Mouse (Mus musculus) liver (tissue): ENCODE measurements around the gene Mlkl.
A peak's percentile ranks its signal among the peaks of the same experiment; 100 is the strongest.
"Not testable (repeated sequence)": the region's sequence is repeated elsewhere in the genome, so short reads cannot be mapped to it uniquely, and the experiment has no call there.

Experiments used
- DNase-seq: peaks from one replicate; pipeline ENCODE4 v3.0.0-alpha.2; 2020; ENCODE audit warnings: mixed read lengths

Gene Mlkl

DNA sequence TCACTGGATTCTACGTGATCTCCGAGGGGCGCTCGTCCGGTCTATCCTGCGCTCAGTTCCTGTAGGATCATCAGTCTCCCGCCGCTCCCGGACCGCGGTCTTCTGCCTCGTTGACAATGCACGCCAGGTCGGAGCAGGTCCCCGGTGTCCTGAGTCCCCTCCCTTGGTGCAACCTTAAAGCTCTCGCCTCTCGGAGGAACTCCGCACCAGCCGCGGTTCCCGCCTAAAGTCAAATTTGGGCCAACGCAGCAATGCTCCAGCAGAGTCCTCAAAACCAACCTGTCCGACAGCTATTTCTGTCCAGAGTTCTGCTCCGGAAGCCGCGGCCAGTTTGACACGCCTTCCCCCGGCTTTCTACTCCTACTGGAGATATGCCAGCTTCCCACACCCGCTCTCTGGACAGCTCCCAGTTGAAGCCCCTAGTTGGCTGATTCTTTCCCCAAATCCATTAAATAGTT is at the start of gene Mlkl:
TSS of gene Mlkl (minus strand) at position 288 of the 458 bp plus-strand sequence.
- DNase-seq: peak; percentile 59

DNA sequence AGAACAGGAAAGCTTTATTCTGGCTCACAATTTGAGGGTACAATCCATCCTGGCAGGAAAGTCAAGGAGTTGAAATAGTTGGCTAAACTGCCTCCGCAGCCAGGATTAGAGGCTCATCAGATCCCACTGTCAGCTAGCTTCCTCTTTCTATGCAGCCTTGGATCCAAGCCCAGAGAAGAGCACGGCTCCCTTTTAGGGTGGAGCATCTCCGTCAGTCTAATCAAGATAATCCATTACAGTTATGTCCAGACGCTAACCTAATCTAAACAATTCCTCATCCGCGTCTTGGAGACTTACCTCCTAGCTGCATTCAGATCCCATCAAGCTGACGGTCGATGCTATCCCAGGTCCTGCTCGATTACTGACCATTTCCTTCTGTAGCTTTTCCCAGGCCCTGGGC is 47.9 kb upstream of the Mlkl start:
- no peak for DNase-seq

DNA sequence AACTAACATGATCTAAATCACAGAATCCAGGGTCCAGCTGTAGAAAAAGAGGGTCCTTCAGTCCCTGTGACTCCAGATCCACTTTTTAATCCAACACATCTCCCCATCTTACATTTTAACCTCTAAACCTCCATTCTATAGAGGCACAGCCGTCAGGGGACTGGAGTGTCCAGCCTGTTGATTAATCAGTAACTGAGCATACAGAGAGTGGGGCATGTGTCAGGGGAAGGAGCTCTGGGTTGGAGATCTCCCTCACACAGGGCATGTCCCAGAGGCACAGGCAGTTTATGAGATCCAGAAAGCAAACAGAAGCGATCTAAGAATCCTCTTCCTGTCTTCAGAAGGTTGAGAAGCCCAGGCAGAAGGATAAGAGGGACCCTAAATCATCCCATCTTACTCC is 46.7 kb upstream of the Mlkl start:
- no peak for DNase-seq

DNA sequence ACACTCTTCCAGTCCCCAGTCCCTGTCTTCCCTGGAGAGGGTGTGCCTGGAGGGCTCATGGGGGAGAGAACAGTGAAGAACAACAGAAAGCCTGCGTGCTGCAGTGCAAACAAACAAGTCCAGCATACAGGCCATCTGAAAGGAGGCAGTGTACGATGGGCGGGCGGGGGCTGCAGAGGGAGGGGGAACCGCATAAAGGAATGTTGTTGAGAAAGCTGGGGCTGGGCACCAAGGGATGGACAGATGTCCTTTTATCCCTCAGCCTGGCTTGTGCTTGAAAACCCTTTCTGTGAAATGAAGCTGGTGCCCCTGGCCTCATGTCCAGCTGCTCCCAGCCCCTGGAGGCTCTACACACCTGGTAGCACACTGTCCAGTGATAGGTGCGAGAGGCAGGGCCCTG is 37.2 kb upstream of the Mlkl start:
- DNase-seq: no peak

DNA sequence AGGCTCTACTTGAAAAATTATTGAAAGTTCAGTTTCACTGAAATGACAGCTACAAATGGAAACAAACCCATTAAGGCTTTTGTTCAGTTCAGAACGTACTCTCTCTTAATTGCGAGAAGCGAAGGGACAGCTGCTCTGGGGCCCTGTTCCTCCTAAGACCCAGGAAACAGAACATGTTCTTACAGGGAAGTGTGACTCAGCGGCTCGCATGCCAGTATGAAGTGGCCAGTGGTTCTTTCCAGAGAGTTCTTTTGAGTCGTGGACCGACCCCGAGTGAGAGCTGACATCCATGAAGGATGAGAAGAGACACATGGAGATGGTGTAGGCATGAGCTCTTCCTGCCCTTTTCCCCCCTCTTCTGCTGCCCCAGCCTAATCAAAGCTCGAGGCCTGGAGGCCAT is 31.7 kb upstream of the Mlkl start:
- no peak for DNase-seq

DNA sequence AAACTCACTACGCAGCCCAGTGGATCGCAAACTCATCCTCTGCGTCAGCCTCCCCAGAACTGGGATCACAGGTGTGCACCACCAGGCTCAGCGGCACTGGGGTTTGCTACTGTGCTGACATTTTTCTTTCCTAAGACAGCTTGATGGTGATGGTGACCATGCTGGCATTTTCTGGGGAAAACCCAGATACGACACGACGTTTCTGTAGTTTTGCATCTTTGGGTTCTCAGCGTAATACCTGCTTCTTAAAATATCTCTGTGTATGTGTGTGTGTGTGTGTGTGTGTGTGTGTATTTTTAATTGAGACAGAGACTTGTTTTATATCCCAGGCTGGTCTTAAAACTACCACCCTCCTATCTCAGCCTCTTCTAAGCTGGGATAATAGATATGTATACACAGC is 29.4 kb upstream of the Mlkl start:
- DNase-seq: no peak

DNA sequence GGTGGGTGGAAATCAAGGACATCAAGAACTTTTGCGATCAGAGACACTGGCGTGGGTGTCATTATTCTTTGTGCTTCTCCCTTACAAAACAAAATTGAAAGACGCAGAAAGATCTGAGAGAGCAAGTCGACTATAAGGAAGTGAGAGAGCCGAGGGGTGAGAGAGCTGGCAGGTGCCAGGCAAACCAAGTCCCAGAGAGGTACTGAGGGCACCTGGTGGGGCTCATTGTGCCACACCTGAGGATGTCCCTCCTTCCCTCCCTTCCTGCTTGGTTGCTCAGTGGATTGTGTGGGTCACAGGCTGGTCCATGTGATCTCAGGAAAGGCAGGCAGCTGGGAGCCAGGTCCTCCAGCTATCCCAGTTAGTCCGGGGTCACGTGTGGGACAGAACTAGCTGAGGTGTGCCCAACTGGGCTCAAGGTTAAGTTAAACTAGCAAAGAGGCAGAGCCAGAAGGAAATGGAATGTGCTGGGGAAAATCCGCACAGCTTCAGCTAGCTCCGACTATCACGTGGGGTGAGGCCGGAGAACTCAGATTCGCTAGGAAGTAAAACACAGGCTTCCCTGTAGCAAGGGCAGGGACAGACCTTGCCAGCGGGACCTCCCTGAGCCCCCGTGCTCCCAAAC is 28.7 kb upstream of the Mlkl start:
- no peak for DNase-seq

DNA sequence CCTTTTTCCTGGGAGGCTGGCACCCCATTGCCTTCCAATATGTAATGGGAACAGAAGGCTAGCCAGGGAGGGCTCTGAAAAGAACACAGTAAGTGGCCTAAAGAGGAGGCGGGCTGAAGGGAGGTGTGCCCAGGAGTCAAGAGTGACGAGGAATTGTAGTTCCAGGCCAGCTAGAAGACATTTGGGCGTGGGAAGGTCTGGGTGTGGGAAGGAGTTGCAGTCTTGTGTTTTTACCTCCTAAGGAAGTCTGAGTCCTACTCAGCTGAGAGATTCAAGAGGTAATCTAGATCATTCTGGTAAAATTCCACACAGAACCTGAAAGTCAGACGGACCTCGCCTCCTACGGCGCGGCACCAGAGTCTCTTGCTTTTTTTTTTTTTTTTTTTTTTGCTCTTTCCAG is 25.5 kb upstream of the Mlkl start:
- no peak for DNase-seq

DNA sequence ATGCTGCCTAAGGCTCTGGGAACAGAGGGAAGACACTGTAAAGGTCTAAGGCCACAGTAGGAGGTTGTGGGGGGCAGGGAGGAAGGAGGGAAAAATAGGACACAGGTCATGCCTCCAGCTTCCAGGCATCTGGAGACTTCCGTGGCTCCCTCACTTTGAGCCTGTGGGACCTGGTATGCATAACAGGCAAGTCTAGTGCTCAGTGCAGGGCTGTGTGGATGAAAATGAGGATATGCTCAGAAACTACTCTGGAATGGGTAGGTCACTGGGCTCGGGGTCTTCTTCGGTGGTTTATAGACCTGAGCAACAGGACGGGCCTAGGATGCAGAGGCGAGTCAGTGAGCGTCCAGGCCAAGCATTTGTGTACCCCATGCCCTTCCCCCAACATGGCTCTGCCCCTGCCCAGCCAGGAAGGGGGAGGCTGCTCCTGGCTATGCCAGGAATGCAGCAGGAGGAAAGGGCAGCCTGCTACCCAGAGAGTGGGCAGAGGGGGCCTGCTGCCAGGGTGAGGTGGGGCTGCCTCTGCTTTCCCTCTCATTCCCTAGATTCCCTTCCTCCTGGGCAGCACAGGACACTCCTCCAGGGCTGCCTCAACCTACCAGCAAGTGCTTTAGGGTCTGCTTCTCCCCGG is 22.7 kb upstream of the Mlkl start:
- DNase-seq: no peak

DNA sequence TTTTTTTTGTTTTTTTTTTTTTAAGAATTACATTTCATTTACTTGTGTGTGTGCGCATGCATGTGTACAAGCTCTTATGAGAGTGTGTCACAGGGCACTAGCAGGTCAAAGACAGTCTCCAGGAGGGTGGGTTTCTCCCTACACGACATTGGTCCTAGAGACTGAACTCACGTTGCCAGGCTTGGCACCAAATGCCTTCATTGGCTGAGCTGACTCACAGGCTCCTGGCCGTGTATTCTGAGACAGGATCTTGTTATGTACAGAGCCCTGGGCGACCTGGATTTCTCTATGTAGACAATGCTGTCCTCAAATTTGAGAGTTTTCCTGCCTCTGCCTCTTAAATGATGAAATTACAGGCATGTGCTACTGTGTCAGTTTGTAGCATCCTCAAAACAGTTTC is 22.0 kb upstream of the Mlkl start:
- DNase-seq: no peak

DNA sequence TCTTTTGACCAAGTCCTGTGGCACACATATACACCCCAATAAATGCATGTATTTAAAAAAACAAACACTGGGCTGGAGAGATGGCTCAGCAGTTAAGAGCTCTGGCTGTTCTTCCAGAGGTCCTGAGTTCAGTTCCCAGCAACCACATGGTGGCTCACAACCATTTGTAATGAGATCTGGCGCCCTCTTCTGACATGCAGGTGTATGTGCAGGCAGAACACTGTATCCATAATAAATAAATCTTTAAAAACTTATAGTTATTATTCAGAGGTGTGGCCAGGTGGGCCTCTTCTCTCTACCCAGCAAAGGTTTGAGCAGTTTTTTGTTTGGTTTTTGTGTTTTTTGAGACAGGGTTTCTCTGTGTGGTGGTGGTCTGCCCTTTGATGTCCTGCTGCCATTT is 20.9 kb upstream of the Mlkl start:
- DNase-seq: no peak

DNA sequence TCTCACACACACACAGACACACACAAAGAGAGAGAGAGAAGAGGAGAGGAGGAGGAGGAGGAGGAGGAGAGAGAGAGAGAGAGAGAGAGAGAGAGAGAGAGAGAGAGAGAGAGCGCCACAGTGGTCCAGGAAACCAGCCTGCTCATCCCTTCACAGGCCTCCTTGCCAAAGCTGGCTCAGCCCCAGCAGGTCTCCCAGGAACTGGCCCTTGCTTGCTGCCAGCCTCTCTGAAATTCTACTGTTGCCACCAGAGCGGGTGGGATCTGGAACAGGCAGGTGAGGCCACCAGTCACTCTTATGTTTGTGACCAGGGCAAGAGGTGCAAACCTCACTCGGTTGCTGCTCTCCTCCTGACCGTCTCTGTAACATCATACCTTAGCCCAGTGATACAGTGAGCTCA is 19.5 kb upstream of the Mlkl start:
- no peak for DNase-seq

DNA sequence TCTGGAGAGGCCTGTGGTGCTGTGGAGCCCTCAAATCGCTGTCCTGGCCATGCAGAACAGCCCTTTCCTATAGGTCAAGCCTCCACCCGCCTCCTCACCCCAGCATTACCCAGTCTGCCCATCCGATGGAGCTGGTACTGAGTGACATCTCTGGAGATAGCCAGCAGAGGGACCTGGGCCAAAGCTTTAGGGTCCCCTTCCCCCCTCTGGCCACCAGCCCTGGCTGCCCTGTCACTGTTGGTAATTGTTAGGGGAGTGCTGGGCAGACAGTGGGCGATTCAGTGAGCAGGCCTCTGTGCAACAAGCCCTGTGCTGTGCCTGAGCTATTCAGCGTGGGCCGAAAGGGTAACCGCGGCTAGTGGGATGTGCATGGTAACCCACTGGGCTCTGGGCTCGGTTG is 15.5 kb upstream of the Mlkl start:
- no peak for DNase-seq

DNA sequence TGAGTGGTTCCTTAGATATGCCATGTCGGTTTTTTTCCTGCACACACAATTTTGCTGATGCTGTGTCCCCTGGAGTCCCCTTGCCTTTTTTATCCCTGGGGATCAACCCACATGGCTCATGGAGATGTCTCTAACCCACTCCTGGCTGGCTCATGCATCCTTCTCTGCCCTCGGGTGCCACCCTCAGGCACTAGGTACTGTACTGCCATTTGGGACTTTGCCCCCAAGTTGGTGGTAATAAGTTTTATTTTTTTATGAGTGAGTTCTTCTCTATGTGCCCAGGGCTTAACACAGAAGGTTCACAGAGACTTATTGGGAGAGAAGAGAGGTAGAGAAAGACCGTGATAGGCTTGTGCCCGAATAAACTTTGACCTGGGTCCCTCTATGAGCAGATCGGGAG is 14.3 kb upstream of the Mlkl start:
- no peak for DNase-seq

DNA sequence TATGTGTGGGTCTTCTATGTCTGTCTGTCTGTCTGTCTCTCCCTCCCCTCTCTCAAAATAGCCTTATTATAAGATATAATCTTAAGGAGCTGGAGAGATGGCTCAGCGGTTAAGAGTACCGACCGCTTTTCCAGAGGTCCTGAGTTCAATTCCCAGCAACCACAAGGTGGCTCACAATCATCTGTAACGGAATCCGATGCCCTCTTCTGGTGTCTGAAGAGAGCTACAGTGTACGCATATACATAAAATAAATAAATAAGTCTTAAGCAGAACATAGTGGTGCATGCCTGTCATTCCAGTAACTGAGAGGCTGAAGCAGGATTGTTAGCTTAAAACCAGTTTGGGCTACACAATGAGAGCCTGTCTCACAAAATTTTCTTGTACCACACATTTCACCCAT is 12.6 kb upstream of the Mlkl start:
- no peak for DNase-seq

DNA sequence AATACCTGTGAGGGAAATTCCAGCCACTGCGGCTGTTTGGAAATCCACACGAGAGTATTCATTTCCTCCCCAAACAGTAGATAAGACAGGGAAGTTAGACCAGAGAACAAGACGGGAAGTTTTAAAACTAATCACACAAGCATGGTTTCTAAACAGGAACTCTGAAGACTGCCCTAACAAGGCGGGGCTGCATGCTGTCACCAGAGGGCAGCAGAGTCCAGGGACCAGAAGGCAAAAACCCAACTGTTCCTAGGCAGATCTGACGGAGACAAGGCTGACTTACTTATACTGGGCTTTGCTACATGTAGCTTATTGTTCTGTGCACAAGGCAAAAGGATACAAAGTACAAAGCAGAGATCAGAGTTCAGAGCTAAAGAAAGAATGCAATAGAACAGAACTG is 5.2 kb upstream of the Mlkl start:
- peak; percentile 75 for DNase-seq

DNA sequence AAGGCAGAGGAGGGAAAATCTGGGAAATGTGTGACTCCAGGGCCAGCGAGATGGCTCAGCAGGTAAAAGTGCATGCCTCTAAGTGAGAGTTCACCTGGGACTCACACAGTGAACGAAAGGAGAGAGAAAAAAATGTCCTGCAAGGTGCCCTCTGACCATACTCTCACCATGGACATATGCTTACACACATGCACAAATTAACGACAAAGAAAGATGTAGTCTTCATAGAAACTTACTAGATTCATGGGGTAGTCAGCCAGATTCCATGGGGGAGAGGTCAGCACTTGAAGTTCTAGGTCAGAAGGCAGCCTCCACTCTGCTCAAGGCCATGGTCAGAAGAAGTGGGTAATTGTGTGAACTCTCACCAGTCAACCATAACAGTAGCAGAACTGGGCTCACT is 2.2 kb upstream of the Mlkl start:
- DNase-seq: no peak

DNA sequence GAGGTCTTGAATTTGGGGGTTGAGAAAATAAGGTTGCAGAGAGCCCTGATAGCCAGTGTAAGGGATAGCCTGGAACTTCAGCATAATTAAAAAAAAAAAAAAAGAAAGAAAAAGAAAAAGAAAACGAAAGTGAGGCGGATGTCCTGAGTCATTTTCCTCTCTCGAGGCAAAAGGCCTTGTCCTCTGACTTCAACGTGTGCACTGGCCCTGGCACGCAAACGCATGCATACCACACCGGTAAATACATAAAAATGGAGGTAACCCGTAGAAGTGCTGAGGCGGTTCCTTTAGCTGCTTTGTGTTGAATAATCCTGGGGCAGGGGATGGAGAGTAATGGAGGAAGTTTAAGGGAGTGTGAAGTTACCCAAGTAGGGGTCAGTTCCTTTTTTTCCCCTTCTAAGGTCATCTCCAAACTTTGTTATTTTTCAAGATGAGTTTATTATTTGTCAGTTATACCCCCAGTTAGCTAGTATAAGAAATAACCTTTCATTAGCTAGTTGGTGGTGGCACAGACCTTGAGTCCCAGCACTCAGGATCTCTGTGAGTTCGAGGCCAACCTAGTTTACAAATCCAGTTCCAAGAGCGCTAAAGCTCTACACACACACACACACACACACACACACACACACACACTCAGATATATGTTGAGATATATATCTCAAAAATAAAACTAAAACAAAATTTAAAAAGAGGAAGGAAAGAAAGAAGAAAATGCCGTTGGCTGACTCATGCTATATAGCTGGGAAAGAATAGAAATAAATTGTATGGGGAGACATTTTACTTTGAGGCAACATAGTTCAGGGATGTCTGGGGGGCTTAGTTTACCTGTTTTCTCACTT is 612 bp upstream of the Mlkl start:
- DNase-seq: no peak

DNA sequence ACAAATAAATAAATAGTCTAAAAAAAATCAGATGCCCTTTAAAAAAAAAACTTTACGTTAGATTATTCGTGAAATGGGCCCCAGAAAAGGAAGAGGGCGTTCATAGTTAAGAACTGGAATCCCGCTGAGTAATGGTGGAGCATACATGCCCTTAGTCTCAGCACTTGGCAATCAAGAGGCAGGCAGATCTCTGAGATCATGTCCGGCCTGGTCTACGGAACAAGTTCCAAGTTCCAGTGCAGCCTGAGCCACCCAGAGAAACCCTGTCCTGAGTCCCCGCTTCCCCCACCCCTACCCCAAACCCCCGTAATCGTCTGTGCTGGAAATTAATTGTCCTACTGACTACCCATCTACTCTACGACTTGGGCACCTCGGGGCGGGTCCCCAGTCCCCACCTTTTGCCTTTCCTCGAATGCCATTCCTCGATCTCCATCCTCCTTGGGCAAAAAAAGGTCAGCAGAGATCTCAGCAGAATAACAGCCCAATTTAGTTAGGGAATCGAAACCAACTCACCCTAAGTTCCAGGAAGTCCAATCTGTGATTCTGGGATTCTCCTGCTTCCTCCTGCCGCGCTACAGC is 577 bp downstream of the Mlkl start:
- no peak for DNase-seq

DNA sequence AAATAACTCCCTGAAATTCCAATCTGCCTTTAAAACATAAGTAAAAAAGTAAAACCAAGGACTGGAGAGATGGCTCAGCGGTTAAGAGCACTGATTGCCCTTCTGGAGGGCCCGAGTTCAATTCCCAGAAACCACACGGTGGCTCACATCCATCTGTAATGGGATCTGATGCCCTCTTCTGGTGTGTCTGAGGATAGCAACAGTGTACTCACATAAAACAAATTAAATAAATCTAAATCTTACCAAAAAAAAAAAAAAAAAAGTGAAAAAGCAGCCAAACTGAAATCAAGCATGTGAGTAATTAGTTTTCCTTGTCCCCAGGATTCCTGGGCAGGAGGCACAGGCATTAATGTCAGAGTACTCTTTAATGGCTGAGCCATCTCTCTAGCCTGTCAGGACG is 1.3 kb downstream of the Mlkl start:
- no peak for DNase-seq

DNA sequence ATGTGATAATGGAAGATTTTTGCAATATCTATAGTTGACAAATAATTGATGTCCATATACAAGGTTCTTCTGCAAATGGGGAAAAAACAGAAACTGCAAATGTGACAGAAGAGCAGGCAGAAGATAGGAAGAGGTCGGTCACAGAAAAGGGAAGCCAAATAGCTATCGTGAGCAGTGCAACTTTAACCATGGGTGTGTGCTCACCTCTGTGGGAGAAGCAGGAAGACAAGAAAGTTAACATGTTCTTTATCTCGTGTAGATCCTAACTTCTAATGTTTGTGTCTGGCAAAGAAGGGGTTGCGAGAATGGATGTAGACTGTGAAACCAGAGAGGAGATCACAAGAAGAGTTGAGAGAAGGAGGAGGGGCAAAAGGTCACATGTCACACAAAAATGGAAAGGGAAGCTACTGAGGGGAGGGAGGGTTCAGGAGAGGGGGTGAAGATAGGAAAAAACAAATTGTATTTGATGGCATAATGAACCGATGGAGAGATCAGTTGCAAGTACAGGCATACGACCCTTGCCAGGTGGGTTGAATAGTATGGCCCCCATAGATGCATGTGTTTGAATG is 12.7 kb downstream of the Mlkl start:
- no peak for DNase-seq

DNA sequence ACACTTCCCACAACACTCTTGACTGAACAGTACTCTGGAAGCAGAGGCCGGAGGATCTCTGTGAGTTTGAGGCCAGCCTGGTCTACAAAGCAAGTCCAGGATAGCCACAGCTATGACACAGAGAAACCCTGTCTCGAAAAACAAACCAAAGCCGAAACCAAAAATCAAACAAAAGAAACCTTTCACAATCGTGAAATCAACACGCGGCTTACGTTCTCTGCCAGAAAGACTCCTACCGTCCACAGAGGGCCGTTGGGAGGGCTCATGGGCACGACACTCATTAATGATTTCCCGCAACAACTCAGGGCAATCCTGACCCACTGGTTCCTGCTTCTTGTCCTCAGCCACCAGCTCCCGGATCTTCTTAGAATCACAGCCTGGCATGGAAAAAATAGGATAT is 23.2 kb downstream of the Mlkl start:
- no peak for DNase-seq

DNA sequence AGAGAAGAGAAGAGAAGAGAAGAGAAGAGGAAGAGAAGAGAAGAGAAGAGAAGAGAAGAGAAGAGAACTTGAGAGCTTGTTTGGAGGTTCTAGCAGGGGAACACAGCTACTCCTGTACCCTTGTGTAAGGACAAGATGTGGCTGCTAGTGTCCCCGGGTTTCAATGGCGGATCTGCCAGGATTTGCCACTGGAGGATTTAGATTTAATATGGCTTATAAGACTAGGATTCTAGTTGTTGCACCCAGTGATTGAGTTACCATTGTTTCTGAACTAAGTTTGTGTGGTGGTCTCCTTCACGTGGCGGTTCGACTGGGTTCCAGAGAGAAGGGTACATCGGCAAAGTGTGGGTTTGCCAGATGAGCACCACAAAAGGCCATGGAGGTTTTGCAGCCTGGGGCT is 24.0 kb downstream of the Mlkl start:
- not testable (repeated sequence) for DNase-seq

DNA sequence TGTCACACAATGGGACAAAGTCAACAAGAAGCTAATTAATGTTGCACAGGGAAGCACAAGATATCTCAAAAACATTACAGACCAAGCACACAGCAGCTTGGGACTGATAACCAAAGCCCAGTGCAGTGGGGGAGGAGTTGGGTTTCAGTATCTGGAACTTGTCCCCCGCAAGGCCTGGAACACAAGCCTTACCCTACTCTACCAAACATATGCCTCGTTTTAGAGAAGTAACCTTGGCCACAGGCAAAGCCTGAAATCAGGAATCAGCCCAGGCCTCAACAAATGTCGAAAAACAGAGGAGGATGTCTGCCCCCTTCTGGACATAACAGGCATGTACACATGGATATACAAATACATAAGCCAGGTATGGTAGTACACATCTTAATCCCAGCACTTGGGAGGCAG is 25.2 kb downstream of the Mlkl start:
- DNase-seq: peak; percentile 72
